Mouse (Mus musculus) forebrain, embryonic 14.5 days (tissue): ENCODE measurements around the gene Ocln. TPM values are rescaled to one million over a fixed set of nuclear protein-coding genes. Genes with fewer than 3 reads are reported as not detected.

Source experiments
- ATAC-seq: fragments of 200-750 bp; cut with Nextera tagmentation; 2 replicates; pipeline ENCODE4 v1.8.0; 2017; ENCODE audit warnings: mild to moderate bottlenecking, moderate library complexity
- DNase-seq: peaks from one replicate; pipeline ENCODE4 v3.0.0-alpha.2; 2015; ENCODE audit warnings: low spot score
- H3K27ac ChIP-seq: fragments of 300-500 bp; sonication (generic); 2 replicates; pipeline ENCODE4 v1.5.1; 2014; ENCODE audit warnings: low read depth, mild to moderate bottlenecking, control low read depth, low read length, moderate library complexity
- H3K27me3 ChIP-seq: fragments of 300-500 bp; sonication (generic); replicated peaks from 2 replicates; pipeline ENCODE4 v1.6.1; 2014; ENCODE audit warnings: low read length, control low read depth, mixed read lengths; ENCODE audit not compliant: control insufficient read depth, insufficient read depth
- H3K36me3 ChIP-seq: fragments of 300-500 bp; sonication (generic); 2 replicates; pipeline ENCODE4 v1.6.1; 2014; ENCODE audit warnings: low read length, control low read depth; ENCODE audit not compliant: control insufficient read depth, insufficient read depth
- H3K4me1 ChIP-seq: fragments of 300-500 bp; sonication (generic); 2 replicates; pipeline ENCODE4 v1.6.1; 2014; ENCODE audit warnings: antibody characterized with exemption, low read length, control low read depth; ENCODE audit not compliant: control insufficient read depth, insufficient read depth
- H3K4me2 ChIP-seq: fragments of 300-500 bp; sonication (generic); 2 replicates; pipeline ENCODE4 v1.6.1; 2014; ENCODE audit warnings: mild to moderate bottlenecking, control low read depth, low read length
- H3K4me3 ChIP-seq: fragments of 300-500 bp; sonication (generic); 2 replicates; pipeline ENCODE4 v1.5.1; 2014; ENCODE audit warnings: low read depth, low read length, control low read depth
- H3K9ac ChIP-seq: fragments of 300-500 bp; sonication (generic); 2 replicates; pipeline ENCODE4 v1.6.1; 2014; ENCODE audit warnings: mild to moderate bottlenecking, low read length, control low read depth, moderate library complexity
- H3K9me3 ChIP-seq: fragments of 300-500 bp; sonication (generic); replicated peaks from 2 replicates; pipeline ENCODE4 v1.6.1; 2016; ENCODE audit warnings: low read length, control low read depth, mixed read lengths; ENCODE audit not compliant: control insufficient read depth
- WGBS: fragments of 180-500 bp; shearing (Covaris S2); extraction: QIAGEN DNeasy Blood & Tissue Kit; methylation state at CpG from one replicate; pipeline ENCODE4 v1.1.7; 2014; 5-methylcytosine and 5-hydroxymethylcytosine counted together
- polyA plus RNA-seq: library from polyadenylated mRNA; unstranded; fragments of >200 nt; fragmentation: Nextera tagmentation; extraction: Ambion mirVana; gene quantifications from 2 replicates; pipeline ENCODE4 v1.2.1, GENCODE M21; 2014

Ocln gene
- polyA plus RNA-seq, 1 experiment from 2014 or later = 5.6 TPM

DNA sequence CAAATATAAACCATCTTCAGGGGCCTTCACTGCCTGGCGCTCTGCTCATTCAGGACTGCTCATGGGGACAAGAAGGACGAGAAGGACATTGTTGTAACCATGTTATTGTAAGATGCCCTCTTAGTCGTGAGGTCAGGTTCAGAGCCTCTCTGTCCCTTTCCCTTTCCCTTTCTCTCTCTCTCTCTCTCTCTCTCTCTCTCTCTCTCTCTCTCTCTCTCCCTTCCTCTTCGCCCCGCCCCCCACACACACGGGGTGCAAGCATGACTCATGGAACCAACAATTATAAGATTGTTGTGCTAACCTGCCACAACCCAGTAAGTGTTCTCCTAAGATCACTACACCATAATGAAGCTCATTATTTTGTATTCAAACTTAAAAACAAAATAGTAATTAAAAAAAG, 29.6 kb upstream of the Ocln start:
- Histone ChIP-seq H3K4me1 (no peaks in the 10 kb centered on the region), H3K4me2 (no peak overlapping the region), H3K9ac (no peak overlapping the region), H3K4me3 (no peak overlapping the region), H3K27me3 (no peaks in the 10 kb centered on the region), H3K9me3 (no peaks in the 10 kb centered on the region), H3K27ac (no peak overlapping the region), H3K36me3 (no peaks in the 10 kb centered on the region)
- 63% methylated on average over 6 of the region's 6 CpGs for WGBS
- ATAC-seq (no peak), DNase-seq (no peak)

DNA sequence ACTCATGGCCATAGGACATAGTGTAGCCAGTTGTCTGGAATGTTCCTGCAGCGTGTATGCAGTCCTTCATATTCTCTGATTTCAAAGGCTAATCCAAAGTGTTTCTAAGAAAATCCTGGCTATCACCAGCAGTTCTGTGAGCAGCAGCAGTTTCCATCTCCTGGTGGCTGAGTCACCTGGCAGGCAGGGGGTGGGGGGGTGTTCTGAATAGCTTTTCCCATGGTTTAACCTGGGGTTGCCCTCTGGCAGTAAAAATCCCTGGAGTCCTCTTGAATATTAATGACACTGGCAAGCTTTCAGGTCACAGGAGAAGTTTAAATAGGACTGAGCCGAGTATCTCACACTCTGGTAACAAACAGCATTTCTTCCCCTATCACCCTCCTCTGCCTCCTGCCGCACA, 29.2 kb upstream of the Ocln start:
- Histone ChIP-seq H3K9me3 (no peaks in the 10 kb centered on the region), H3K9ac (no peak overlapping the region), H3K4me1 (no peaks in the 10 kb centered on the region), H3K4me2 (no peak overlapping the region), H3K27me3 (no peaks in the 10 kb centered on the region), H3K27ac (no peak overlapping the region), H3K4me3 (no peak overlapping the region), H3K36me3 (no peaks in the 10 kb centered on the region)
- WGBS = 36% methylated on average over 3 of the region's 3 CpGs
- ATAC-seq (no peak), DNase-seq (no peak)

DNA sequence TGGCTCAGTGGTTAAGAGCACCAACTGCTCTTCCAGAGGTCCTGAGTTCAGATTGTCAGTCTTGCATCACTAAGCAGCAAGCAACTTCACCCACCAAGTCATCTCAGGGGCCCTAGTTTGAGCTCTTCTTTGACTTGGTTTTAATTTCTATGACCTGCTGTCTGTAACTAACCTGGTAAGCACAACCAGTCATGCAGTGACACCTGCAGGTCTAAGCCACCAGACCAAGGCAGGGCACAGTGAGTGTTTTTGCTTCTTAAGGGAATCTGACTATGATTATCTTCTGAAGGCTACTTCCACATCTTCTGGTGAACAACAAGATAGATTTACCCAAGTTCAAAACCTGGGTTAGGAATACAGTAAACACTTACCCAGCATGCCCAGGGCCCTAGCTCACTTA, 27.4 kb upstream of the Ocln start:
- Histone ChIP-seq H3K4me3 (no peak overlapping the region), H3K27ac (no peak overlapping the region), H3K9ac (no peak overlapping the region), H3K36me3 (no peaks in the 10 kb centered on the region), H3K27me3 (no peaks in the 10 kb centered on the region), H3K9me3 (no peaks in the 10 kb centered on the region), H3K4me1 (no peaks in the 10 kb centered on the region), H3K4me2 (no peak overlapping the region)
- DNase-seq = no peak
- ATAC-seq = no peak

DNA sequence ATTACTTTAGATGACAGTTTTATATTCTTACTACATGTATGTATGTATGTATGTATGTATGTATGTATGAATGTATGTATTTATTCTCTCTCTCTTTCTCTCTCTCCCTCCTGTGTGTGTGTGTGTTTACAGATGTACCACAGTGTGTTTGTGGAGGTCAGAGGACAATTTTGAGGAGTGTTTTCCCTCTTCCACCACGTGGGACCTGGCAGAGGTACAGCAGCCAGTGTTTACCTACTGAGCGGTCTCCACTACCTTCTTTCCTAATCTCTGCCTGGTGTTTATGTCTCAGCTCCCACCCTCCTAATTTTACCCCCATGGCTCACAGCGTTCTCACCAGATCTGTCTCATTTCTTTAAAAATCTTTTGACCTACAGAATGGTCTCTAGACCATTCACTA, 26.7 kb upstream of the Ocln start:
- Histone ChIP-seq H3K9me3 (no peaks in the 10 kb centered on the region), H3K36me3 (no peaks in the 10 kb centered on the region), H3K4me2 (no peak overlapping the region), H3K27ac (no peak overlapping the region), H3K9ac (no peak overlapping the region), H3K4me1 (no peaks in the 10 kb centered on the region), H3K4me3 (no peak overlapping the region), H3K27me3 (no peaks in the 10 kb centered on the region)
- 64% methylated on average over 3 of the region's 3 CpGs for WGBS
- ATAC-seq (no peak), DNase-seq (no peak)

DNA sequence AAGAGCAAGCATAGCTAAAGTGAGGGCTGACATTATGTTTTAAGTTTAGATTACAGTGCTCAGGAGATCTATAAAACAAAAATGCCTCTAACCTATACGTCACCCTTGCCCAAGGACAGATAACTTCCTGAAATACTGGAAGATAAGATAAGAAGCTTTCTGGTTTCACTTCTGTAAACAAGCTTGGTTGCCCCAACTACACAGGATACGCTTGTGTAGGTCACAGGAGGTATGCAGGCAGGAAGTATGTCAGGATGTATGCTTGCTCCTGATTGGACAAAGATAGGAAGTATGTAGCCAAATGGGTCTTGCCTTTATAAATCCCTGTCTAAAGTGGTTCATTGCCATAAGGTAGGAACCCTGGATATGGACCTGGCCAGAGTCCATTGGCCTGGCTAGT, 23.4 kb upstream of the Ocln start:
- Histone ChIP-seq H3K27ac (no peak overlapping the region), H3K9ac (no peak overlapping the region), H3K36me3 (no peaks in the 10 kb centered on the region), H3K9me3 (no peaks in the 10 kb centered on the region), H3K4me2 (no peak overlapping the region), H3K27me3 (no peaks in the 10 kb centered on the region), H3K4me3 (no peak overlapping the region), H3K4me1 (no peaks in the 10 kb centered on the region)
- ATAC-seq (no peak), DNase-seq (no peak)
- 82% methylated on average over 2 of the region's 2 CpGs for WGBS

DNA sequence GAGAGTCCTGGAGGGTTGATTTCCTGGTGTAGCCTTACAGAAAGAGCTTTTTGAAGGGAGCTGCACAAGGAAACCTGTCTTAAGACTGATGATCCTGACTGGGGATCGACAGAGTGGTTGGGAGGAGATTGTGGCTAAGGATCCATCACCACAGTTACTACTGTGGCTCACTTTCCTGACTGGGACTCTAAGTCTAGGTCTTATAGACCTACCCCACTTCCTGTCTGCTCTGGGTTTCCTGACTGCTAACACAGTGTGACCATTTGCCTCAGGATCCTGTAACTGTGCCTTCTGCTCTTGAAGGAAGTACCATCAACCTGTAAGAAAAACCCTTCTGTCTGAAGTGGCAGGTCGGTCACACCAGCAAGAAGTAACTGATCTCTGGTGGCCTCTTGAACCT, 18.2 kb upstream of the Ocln start:
- Histone ChIP-seq H3K9me3 (no peaks in the 10 kb centered on the region), H3K36me3 (no peaks in the 10 kb centered on the region), H3K9ac (no peak overlapping the region), H3K4me3 (no peak overlapping the region), H3K4me2 (no peak overlapping the region), H3K27ac (no peak overlapping the region), H3K4me1 (no peaks in the 10 kb centered on the region), H3K27me3 (no peaks in the 10 kb centered on the region)
- no peak for DNase-seq
- no peak for ATAC-seq
- 84% methylated on average over 2 of the region's 2 CpGs for WGBS

DNA sequence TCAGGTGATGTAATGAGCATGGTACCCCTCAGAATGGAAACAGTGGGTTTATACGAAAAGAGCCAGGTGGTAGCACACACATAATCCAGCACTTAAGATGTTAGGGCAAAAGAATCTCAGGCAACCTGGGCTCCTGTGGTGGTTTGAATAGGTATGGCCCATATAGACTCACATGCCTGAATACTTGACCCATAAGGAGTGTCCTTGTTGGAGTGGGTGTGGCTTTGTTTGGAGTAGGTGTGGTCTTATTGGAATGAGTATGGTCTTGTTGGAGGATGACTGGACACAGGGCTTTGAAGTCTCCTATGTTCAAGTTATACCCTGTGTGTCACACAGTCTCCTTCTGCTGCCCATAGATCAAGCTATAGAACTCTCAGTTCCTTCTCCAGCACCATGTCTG, 15.8 kb upstream of the Ocln start:
- ATAC-seq (no peak), DNase-seq (no peak)
- Histone ChIP-seq H3K9me3 (no peaks in the 10 kb centered on the region), H3K4me1 (no peaks in the 10 kb centered on the region), H3K36me3 (no peaks in the 10 kb centered on the region), H3K4me3 (no peak overlapping the region), H3K27me3 (no peaks in the 10 kb centered on the region), H3K4me2 (no peak overlapping the region), H3K27ac (no peak overlapping the region), H3K9ac (no peak overlapping the region)
- WGBS = 100% methylated on average over 1 of the region's 1 CpGs

DNA sequence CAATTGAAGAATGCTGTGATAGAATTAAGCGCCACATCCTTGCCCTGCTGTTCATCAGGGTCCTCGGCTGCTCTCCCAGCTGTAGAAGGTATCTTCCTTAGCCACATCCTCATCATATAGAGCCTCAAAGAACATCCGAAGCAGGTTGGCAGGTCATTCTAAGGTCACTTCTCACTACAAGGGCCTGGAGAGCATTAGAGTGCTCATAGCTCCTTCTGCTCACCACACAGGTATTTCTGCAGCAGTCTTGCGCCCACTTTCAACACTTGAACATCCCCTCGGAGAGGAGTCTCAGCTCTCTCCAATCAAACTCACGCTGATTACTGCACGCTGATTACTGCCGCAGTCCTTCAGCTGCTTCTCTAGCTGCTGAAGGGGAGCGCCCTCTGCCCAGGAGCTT, 6.9 kb upstream of the Ocln start:
- no peaks in the 10 kb centered on the region for H3K27me3 ChIP-seq
- H3K9me3 ChIP-seq = no peaks in the 10 kb centered on the region
- no peak overlapping the region for H3K9ac ChIP-seq
- ATAC-seq = no peak
- H3K4me1 ChIP-seq = no peaks in the 10 kb centered on the region
- H3K36me3 ChIP-seq = no peaks in the 10 kb centered on the region
- WGBS = 79% methylated on average over 9 of the region's 9 CpGs
- DNase-seq = no peak
- no peak overlapping the region for H3K27ac ChIP-seq
- no peak overlapping the region for H3K4me2 ChIP-seq
- no peak overlapping the region for H3K4me3 ChIP-seq

GRCm38 (mm10) chr13:100557011-100557410, 4.5 kb upstream of the Ocln start:
- Histone ChIP-seq H3K27me3 (peaks cover 16% of the 10 kb centered on the region), H3K9ac (no peak overlapping the region), H3K36me3 (no peaks in the 10 kb centered on the region), H3K9me3 (no peaks in the 10 kb centered on the region), H3K4me3 (no peak overlapping the region), H3K4me1 (no peaks in the 10 kb centered on the region), H3K4me2 (no peak overlapping the region), H3K27ac (no peak overlapping the region)
- DNase-seq (no peak), ATAC-seq (no peak)
- 60% methylated on average over 4 of the region's 4 CpGs for WGBS

- Histone ChIP-seq H3K4me2 (peak overlapping the region; percentile 97), H3K4me1 (no peaks in the 10 kb centered on the region), H3K36me3 (no peaks in the 10 kb centered on the region), H3K9ac (no peak overlapping the region), H3K4me3 (peak overlapping the region; percentile 54), H3K9me3 (no peaks in the 10 kb centered on the region), H3K27me3 (peaks cover 39% of the 10 kb centered on the region), H3K27ac (no peak overlapping the region)
- WGBS = 2% methylated on average over 12 of the region's 12 CpGs
- ATAC-seq (no peak), DNase-seq (no peak)
Measured at GRCm38 (mm10) chr13:100553042-100553437, 522 bp upstream of the Ocln start.
